ENCODE assay signal across 11 mouse cellular contexts in the genomic region with DNA sequence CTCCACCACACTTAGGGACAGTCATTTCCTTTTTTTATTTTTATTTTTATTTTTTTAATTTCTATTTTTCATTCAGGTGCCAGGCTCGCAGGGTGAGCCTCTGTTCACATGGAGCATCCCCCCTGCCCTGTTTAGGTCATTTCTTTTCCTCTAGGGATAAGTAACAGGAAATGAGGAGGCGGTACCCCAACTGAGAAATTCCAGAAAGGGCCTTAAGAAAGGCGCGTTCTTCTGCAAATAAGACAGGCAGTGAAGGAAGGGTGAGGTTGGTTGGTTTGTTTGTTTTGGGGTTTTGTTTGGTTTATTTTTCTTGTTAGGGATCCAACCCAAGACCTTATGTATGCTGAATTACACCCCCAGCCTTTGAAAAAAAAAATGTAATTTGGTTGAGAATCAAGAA. TPM values are rescaled to one million over a fixed set of nuclear protein-coding genes. Genes with fewer than 3 reads are reported as not detected.
A peak's percentile ranks its signal among the peaks of the same experiment; 100 is the strongest.
DNase-seq lines count a peak whose midpoint lies in the region; ATAC-seq and TF ChIP-seq lines count a peak whose summit lies in the region.
"Had no signal": no experiment of that assay in that cellular context is flagged by ENCODE, and none has a peak within 500 bp of the region (broad histone marks: within the 10 kb centered on the region; RNA-seq: fewer than 3 reads in every experiment).

No protein-coding gene starts in this region.

- H3K4me3 ChIP-seq in heart, embryonic 12.5 days, result no peak overlapping the region
- H3K4me3 ChIP-seq in midbrain, embryonic 14.5 days (replicated peaks; ENCODE audit: low read depth, low read length), result no peak overlapping the region
- H3K4me3 ChIP-seq in midbrain, postnatal 0 days (ENCODE audit: low read depth, low read length), result no peak overlapping the region
- H3K4me3 ChIP-seq in intestine, embryonic 14.5 days (ENCODE audit: low read depth, low read length), result no peak overlapping the region
- H3K4me3 ChIP-seq in stomach, embryonic 16.5 days (replicated peaks; ENCODE audit: low read length), result no peak overlapping the region
- H3K4me3 ChIP-seq: layer of hippocampus, adult 2 months had no signal

- DNase-seq in heart, postnatal 14 days, result no peak
- no peak for DNase-seq in midbrain, embryonic 14.5 days
- DNase-seq in midbrain, postnatal 0 days (ENCODE audit: low spot score), result no peak
- DNase-seq in intestine, embryonic 14.5 days (ENCODE audit: low spot score), result no peak
- no peak for DNase-seq in embryo, embryonic 9.5 days (ENCODE audit: extremely low spot score)
- DNase-seq in spleen, postnatal 36 days (ENCODE audit: low spot score in 2 of 2), result no peak

- ATAC-seq in heart, embryonic 12.5 days (ENCODE audit: insufficient number of reproducible peaks, low FRiP score), result no peak
- no peak for ATAC-seq in midbrain, embryonic 14.5 days (ENCODE audit: low FRiP score, low TSS enrichment)
- no peak for ATAC-seq in midbrain, postnatal 0 days (ENCODE audit: low FRiP score)
- no peak for ATAC-seq in intestine, embryonic 14.5 days (replicated peaks; ENCODE audit: low FRiP score, low TSS enrichment, low read depth)
- ATAC-seq in stomach, embryonic 16.5 days (ENCODE audit: insufficient read depth, low FRiP score), result no peak
- ATAC-seq: CD4-positive, CD25-positive, alpha-beta regulatory T cell, adult 4 months had no signal

- WGBS in heart, embryonic 12.5 days, result 42% methylated on average over 4 of the region's 4 CpGs
- WGBS in midbrain, embryonic 14.5 days, result 55% methylated on average over 4 of the region's 4 CpGs
- WGBS in midbrain, postnatal 0 days, result 63% methylated on average over 4 of the region's 4 CpGs
- WGBS in intestine, embryonic 14.5 days, result 19% methylated on average over 4 of the region's 4 CpGs
- WGBS in stomach, embryonic 16.5 days, result 23% methylated on average over 4 of the region's 4 CpGs

- no peaks in the 10 kb centered on the region for H3K36me3 ChIP-seq in heart, embryonic 12.5 days
- no peaks in the 10 kb centered on the region for H3K36me3 ChIP-seq in midbrain, embryonic 14.5 days (ENCODE audit: control insufficient read depth, insufficient read depth, low read length)
- no peaks in the 10 kb centered on the region for H3K36me3 ChIP-seq in midbrain, postnatal 0 days (ENCODE audit: insufficient read depth, low read length)
- no peaks in the 10 kb centered on the region for H3K36me3 ChIP-seq in intestine, embryonic 14.5 days (ENCODE audit: control insufficient read depth, insufficient read depth, low read length)
- no peaks in the 10 kb centered on the region for H3K36me3 ChIP-seq in stomach, embryonic 16.5 days (ENCODE audit: control insufficient read depth, insufficient read depth, low read length)

- no peaks in the 10 kb centered on the region for H3K27me3 ChIP-seq in heart, embryonic 12.5 days (replicated peaks)
- no peaks in the 10 kb centered on the region for H3K27me3 ChIP-seq in midbrain, embryonic 14.5 days (ENCODE audit: control insufficient read depth, insufficient read depth, low read length)
- H3K27me3 ChIP-seq in midbrain, postnatal 0 days (ENCODE audit: insufficient read depth, low read length), result no peaks in the 10 kb centered on the region
- H3K27me3 ChIP-seq in intestine, embryonic 14.5 days (replicated peaks; ENCODE audit: control insufficient read depth, insufficient read depth, low read length), result no peaks in the 10 kb centered on the region
- H3K27me3 ChIP-seq in stomach, embryonic 16.5 days (ENCODE audit: control insufficient read depth, insufficient read depth, low read length), result no peaks in the 10 kb centered on the region

- intact Hi-C loops in heart, postnatal 14 days (cut with DNase I), result no loop called here

- TF ChIP-seq CTCF in midbrain, postnatal 0 days (IDR thresholded peaks at IDR 0.05), result no peak

- peak overlapping the region; percentile 49 for H3K4me2 ChIP-seq in heart, embryonic 12.5 days
- H3K4me2 ChIP-seq in midbrain, embryonic 14.5 days (ENCODE audit: low read length), result peak overlapping the region; percentile 11; the same call in 1 of the 2 replicates
- H3K4me2 ChIP-seq in midbrain, postnatal 0 days (ENCODE audit: low read depth, low read length, poor library complexity, severe bottlenecking), result no peak overlapping the region
- H3K4me2 ChIP-seq in intestine, embryonic 14.5 days (ENCODE audit: low read length), result peak overlapping the region; percentile 39
- peak overlapping the region; percentile 43 for H3K4me2 ChIP-seq in stomach, embryonic 16.5 days (ENCODE audit: low read depth, low read length)

- H3K9ac ChIP-seq in heart, embryonic 12.5 days, result peak overlapping the region; percentile 58; the same call in 1 of the 2 replicates
- no peak overlapping the region for H3K9ac ChIP-seq in midbrain, embryonic 14.5 days (replicated peaks; ENCODE audit: low read length)
- no peak overlapping the region for H3K9ac ChIP-seq in midbrain, postnatal 0 days (replicated peaks; ENCODE audit: low read length, poor library complexity, severe bottlenecking)
- H3K9ac ChIP-seq in intestine, embryonic 14.5 days (ENCODE audit: low read length), result no peak overlapping the region
- peak overlapping the region; percentile 24; the same call in 1 of the 2 replicates for H3K9ac ChIP-seq in stomach, embryonic 16.5 days (ENCODE audit: low read length)
- H3K9ac ChIP-seq: liver, embryonic 14.5 days had no signal

- H3K9me3 ChIP-seq in heart, embryonic 12.5 days (replicated peaks), result no peaks in the 10 kb centered on the region
- no peaks in the 10 kb centered on the region for H3K9me3 ChIP-seq in midbrain, embryonic 14.5 days (ENCODE audit: control insufficient read depth, low read length)
- no peaks in the 10 kb centered on the region for H3K9me3 ChIP-seq in midbrain, postnatal 0 days (ENCODE audit: low read length)
- no peaks in the 10 kb centered on the region for H3K9me3 ChIP-seq in intestine, embryonic 14.5 days (ENCODE audit: control insufficient read depth, low read length)
- H3K9me3 ChIP-seq in stomach, embryonic 16.5 days (replicated peaks; ENCODE audit: control insufficient read depth, low read length), result no peaks in the 10 kb centered on the region

- peaks cover 68% of the 10 kb centered on the region for H3K4me1 ChIP-seq in heart, embryonic 12.5 days (replicated peaks)
- peaks cover 14% of the 10 kb centered on the region; the same call in 1 of the 2 replicates for H3K4me1 ChIP-seq in midbrain, embryonic 14.5 days (ENCODE audit: control insufficient read depth, insufficient read depth, low read length)
- H3K4me1 ChIP-seq in midbrain, postnatal 0 days (ENCODE audit: insufficient read depth, low read length), result no peaks in the 10 kb centered on the region
- H3K4me1 ChIP-seq in intestine, embryonic 14.5 days (replicated peaks; ENCODE audit: control insufficient read depth, insufficient read depth, low read length), result peaks cover 12% of the 10 kb centered on the region
- H3K4me1 ChIP-seq in stomach, embryonic 16.5 days (ENCODE audit: control insufficient read depth, insufficient read depth, low read length), result peaks cover 20% of the 10 kb centered on the region

- peak overlapping the region; percentile 18; the same call in 1 of the 2 replicates for H3K27ac ChIP-seq in heart, embryonic 12.5 days (ENCODE audit: poor library complexity, severe bottlenecking)
- H3K27ac ChIP-seq in midbrain, embryonic 14.5 days (replicated peaks; ENCODE audit: low read depth, low read length), result no peak overlapping the region
- H3K27ac ChIP-seq in midbrain, postnatal 0 days (ENCODE audit: low read depth, low read length), result no peak overlapping the region
- peak overlapping the region; percentile 34; the same call in 1 of the 2 replicates for H3K27ac ChIP-seq in intestine, embryonic 14.5 days (ENCODE audit: low read depth)
- H3K27ac ChIP-seq in stomach, embryonic 16.5 days (ENCODE audit: low read length), result peak overlapping the region; percentile 68; the same call in 1 of the 2 replicates
- H3K27ac ChIP-seq: liver, embryonic 14.5 days had no signal

RNA-seq across cellular contexts. Expression of a gene that starts 23.6 kb away (rescaled TPM):
- polyA plus RNA-seq in heart, embryonic 12.5 days (2016; fragmentation: Nextera tagmentation; extraction: Ambion mirVana), result 53.4 and 56.6 TPM in 2 replicates
- 10 to 100 TPM; 89.1 to 92.0 TPM for total RNA-seq in heart, postnatal 14 days (2021)
- polyA plus RNA-seq in midbrain, embryonic 14.5 days (2014; fragmentation: Nextera tagmentation; extraction: Ambion mirVana), result 48.7 and 58.1 TPM in 2 replicates
- 63.5 and 71.1 TPM in 2 replicates for total RNA-seq in midbrain, postnatal 0 days (2014; rRNA removed)
- polyA plus RNA-seq in midbrain, postnatal 0 days (2015; fragmentation: Nextera tagmentation; extraction: Ambion mirVana), result 48.0 and 49.2 TPM in 2 replicates
- polyA plus RNA-seq in intestine, embryonic 14.5 days (2014; fragmentation: Nextera tagmentation; extraction: Ambion mirVana), result 22.3 and 23.6 TPM in 2 replicates
- 61.7 and 62.5 TPM in 2 replicates for polyA plus RNA-seq in stomach, embryonic 16.5 days (2015; fragmentation: Nextera tagmentation; extraction: Ambion mirVana)

Comparison
In these comparisons a context has a peak if more than half of its experiments do, and no peak if none do; other contexts are left out.
1. H3K27ac ChIP-seq: peak in heart, embryonic 12.5 days (single experiment), intestine, embryonic 14.5 days (single experiment) and stomach, embryonic 16.5 days (single experiment); none in midbrain, embryonic 14.5 days (single experiment) and midbrain, postnatal 0 days (single experiment).
2. H3K9ac ChIP-seq: peak in heart, embryonic 12.5 days (single experiment) and stomach, embryonic 16.5 days (single experiment); none in midbrain, embryonic 14.5 days (single experiment), midbrain, postnatal 0 days (single experiment) and intestine, embryonic 14.5 days (single experiment).